Mouse (Mus musculus): ENCODE data around the gene Hspb7. TPM values are rescaled to one million over a fixed set of nuclear protein-coding genes. Genes with fewer than 3 reads are reported as not detected.
A peak's percentile ranks its signal among the peaks of the same experiment; 100 is the strongest.

Hspb7 gene
- total RNA-seq, 4 experiments from 2014 or later = 0.30 to 0.97 (median 0.73) TPM

DNA sequence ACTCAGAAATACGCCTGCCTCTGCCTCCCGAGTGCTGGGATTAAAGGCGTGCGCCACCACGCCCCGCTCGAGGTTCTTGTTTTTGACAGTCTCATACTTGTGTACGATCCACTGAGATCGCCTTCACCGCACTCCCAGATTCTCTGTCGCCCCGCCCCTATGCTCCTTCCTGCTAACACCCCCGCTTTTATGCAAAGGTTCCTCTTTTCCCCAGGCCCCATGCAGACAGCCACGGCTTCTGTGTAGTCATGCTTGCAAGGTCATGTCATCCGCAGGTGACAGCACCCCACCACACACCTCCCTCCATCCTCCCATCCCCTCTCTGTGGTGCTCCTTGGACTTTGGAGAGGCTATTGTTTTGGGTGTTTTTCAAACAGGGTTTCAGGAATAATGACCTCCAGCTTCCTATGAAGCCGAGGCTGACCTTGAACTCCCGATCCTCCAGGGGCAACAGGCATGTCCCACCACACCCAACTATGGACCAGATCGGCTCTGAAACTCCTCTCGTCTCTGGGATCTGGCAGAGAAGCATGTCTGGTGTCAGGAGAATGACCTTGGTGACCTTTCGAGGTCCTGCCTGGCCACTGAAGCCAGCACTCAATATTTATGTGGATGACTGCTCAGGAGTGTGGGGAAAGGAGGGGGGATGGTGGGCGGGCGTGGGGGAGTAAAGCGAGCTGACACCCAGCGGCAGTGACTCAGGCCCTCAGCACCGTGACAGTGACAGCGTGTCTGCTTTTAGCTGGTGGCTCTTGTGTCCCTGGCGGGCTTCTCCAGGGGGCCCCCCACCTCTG, 984 bp upstream of the Hspb7 start:
- DNase-seq (ENCODE audit: low spot score in 2 of 2) = peak in 1 of 2 experiments; percentile 46

GRCm38 (mm10) chr4:141420886-141421285, 307 bp downstream of the Hspb7 start:
- DNase-seq (ENCODE audit: low spot score in 2 of 2) = no peak

- DNase-seq (ENCODE audit: low spot score in 2 of 2) = no peak
These were observed 844 bp downstream of the Hspb7 start for GRCm38 (mm10) chr4:141421423-141421822.

DNA sequence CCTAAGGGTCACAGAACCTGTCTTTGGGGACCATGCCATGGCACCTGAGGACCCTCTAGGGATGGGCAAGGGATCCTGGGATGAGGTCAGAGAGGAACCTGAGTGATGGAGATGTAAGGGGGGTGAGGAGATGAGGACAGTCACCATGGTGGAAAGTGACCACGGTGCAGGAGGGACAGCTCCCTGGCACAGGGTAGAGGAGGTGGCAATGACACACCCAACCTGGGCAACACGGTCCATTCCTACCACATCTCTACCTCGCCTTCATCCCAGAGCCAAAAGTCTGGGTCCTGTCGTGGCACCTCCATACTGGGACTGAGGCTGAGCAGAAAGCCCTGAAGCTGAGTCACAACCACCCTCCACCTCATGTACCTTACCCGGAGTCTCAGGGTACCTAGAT, 2.3 kb downstream of the Hspb7 start:
- no peak for DNase-seq (ENCODE audit: low spot score in 2 of 2)

GRCm38 (mm10) chr4:141423288-141423687, 2.7 kb downstream of the Hspb7 start:
- DNase-seq (ENCODE audit: low spot score in 2 of 2) = no peak

DNA sequence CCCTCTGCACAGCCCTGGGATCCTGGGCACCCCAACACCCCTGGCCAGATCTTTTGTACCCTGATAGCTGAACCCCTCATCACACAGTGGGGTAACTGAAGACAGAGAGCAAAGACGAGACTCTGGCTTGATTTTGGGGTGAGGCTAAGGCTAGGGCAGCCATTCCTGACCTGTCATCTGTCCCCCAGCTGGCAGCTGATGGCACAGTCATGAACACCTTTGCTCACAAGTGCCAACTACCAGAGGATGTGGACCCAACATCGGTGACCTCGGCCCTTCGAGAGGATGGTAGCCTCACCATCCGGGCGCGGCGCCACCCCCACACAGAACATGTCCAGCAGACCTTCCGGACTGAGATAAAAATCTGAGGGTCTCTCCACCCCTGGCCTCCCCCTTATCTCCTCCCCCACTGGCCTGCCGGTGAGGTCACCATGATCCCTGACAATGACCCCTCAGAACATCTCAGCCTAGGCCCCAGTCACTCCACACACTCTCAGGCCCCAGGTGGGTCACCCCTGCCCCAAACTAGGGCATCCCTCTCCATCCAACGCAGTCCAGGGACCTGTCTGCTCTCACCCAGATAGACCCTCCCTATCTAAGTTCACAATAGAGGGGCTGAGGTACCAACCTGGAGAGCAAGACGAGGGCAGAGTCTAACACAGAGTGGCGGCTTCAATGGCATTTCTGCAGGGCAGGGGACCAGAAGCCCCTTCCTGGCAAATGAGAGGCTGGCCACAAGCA, 3.3 kb downstream of the Hspb7 start:
- DNase-seq (ENCODE audit: low spot score in 2 of 2) = no peak

DNA sequence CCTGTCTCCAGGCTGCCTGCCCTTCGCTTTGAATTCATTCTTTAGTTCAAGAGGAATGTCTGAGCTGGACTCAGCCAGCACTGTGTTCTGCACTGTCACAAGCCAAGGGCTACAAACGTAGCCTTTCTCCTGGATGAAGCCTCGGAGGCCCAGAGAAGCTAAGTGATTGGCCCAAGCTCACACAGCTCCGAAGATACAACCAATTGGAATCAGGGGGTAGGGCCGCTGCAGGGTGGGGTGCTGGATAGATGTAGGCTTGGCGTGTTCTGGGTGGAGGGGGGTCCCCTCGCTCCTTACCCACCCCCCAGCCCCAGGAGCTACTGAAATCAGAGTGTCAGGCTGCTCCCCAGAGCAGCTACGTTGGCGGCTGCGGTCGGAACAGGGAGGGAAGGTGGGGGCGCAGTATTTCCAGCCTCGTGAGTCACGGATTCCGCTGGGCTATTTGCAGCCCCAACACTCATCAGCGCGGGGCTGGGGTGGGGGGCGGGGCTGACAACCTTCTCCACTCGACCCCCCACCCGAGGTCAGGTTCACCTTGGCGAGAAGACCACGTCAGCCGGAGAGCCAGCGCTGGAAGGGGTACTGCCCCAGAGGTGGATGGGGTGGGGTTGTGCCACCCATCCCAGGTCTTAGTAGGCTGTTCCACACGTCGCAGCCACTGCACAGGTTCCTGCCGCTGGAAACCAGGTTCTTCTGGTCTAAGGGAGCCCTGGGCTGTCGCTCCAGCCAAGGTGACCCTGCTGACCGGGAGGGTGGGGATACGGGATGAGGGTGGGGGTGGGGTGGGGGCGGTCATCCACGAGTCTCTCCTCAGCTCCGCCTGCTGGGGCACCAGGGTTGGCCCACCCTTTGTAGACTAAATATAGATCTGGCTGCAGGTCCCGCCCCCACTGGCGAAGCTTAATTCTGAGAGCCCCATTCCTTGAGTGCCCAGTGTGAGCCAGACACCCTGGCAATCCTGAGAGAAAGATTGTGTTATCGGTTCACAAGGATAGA, 5.2 kb downstream of the Hspb7 start:
- peak; percentile 50 to 86 for DNase-seq (ENCODE audit: low spot score in 2 of 2)

DNA sequence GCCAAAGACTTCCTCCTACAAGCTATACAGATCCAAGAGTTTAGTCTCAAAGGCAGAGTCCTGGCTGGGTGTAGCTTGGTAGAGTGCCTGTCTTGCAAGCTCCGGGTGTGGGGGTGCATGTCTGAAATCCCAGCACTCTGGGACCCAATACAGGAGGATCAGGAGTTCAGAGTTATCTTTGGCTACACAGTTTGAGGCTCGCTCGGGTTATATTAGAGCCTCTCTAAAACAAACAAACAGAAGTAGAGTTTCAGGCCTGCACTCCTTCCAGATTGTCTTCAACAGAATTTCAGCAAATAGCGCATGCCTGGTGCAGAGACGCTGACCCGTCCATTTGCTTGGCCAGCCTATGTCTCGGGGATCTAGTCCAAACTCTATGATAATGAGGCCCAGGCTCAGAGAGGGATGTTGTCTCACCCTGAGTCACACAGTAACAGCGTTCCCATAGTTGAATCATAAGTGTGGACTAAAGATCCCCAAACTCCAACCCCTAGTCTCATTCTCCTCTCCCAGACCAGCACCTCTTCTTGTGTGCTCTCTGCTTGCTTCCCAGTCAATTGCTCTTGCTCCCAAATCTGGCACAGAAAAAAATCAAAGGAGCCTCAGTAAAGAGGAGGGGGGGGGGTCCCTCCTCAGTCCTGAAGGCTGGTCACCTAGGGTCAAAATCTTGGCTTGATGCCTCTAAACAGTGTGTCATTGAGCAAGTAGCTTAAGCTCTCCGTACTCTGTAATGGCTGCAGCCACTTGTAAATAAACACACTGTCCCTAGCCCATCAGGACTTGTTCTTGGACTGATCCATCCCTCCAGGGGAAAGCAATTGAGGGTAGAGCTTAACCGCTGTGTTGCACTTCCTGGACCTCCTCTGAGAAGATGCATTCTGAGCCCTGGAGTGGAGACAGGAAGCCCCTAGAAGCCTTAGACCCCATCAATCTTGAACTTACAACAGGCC, 6.5 kb downstream of the Hspb7 start:
- no peak for DNase-seq (ENCODE audit: low spot score in 2 of 2)

DNA sequence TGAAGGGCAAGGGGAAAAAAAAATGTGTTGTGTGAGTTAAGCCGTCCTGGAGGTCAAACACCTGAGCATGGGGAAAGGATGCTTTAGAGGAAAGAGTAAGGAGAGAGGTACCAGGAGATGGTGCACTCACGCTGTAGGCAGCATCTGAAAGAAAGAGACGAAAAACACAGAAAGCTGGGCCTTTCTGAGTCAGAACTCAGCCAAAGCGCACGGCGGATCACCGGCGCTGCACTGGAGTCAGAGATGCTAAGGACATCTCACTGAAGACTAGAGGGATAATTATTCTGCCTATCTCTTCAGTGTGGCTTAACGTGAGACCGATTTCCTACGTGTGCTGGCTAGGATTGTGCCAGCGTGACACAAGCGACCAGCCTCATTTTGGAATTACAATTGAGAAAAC, 7.3 kb downstream of the Hspb7 start:
- no peak for DNase-seq (ENCODE audit: low spot score in 2 of 2)

GRCm38 (mm10) chr4:141429381-141429780, 8.8 kb downstream of the Hspb7 start:
- DNase-seq (ENCODE audit: low spot score in 2 of 2) = no peak

DNA sequence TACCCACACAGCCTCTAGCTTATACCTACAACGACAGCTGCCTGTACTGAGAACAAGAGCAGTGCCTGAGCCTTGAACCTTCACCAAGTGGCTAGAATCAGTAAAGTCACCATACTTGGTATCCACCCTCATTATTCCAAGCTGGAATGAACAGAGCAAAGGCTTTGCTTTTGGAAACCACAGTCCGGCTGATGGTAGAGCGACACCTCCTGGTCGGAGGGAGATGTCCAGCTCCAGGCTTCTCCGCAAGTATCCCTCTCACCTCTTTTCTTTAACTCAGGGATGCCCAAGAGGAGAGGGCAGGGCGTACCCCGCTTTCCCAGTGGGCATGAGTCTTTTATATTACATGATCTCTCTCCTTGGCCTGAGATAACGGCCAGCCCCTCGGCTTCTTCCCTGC, 9.3 kb downstream of the Hspb7 start:
- DNase-seq (ENCODE audit: low spot score in 2 of 2) = no peak

GRCm38 (mm10) chr4:141430997-141431396, 10.4 kb downstream of the Hspb7 start:
- DNase-seq (ENCODE audit: low spot score in 2 of 2) = no peak

DNA sequence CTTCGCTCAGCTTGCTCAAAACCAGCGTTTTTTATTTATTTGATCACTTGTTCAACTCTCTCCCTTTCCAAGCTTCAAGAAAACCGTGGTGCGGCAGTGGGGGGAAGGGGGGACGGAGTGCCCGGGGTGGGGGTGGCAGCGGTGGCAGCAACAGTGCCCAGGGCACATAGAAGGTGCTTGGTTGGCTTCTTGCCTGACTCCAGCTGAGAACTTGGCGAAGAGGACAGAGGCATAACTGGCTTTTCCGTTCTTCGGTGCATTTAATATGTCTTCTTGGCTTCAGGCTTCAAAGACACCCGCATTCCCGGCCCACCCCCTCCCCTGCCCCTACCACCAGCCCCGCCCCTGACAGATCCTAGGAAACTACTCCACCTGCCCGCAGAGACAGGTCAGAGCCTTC, 12.1 kb downstream of the Hspb7 start:
- no peak for DNase-seq (ENCODE audit: low spot score in 2 of 2)

- DNase-seq (ENCODE audit: low spot score in 2 of 2) = no peak
These were observed 12.6 kb downstream of the Hspb7 start for GRCm38 (mm10) chr4:141433191-141433590.

DNA sequence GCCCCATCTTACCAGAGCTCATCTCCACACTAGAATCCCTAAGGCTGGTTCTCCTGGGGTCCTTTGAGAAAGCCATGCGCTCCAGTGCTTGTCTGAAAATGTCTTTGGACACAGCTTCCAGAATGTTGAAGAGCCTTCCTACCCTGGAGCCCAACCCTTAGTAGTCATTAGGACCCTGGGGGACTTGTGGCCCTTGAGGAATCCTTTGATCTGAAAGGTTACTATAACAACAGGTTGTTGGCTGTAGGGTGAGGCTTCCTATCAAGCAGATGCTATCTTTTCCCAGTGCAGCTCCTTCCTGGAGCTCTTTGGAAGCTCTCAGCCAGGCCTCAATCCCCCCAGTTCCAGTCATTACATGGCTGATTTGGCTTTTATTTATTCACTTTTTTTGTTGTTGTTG, 15.4 kb downstream of the Hspb7 start, which contains the start of gene Srarp:
Gene Srarp, minus strand, starts transcription at position 132 of the 400 bp plus-strand sequence.
- no peak for DNase-seq (ENCODE audit: low spot score in 2 of 2)

- no peak for DNase-seq (ENCODE audit: low spot score in 2 of 2)
These were observed 18.7 kb downstream of the Hspb7 start for GRCm38 (mm10) chr4:141439083-141439803.

- no peak for DNase-seq (ENCODE audit: low spot score in 2 of 2)
These were observed 20.3 kb downstream of the Hspb7 start for GRCm38 (mm10) chr4:141440877-141441276.

DNA sequence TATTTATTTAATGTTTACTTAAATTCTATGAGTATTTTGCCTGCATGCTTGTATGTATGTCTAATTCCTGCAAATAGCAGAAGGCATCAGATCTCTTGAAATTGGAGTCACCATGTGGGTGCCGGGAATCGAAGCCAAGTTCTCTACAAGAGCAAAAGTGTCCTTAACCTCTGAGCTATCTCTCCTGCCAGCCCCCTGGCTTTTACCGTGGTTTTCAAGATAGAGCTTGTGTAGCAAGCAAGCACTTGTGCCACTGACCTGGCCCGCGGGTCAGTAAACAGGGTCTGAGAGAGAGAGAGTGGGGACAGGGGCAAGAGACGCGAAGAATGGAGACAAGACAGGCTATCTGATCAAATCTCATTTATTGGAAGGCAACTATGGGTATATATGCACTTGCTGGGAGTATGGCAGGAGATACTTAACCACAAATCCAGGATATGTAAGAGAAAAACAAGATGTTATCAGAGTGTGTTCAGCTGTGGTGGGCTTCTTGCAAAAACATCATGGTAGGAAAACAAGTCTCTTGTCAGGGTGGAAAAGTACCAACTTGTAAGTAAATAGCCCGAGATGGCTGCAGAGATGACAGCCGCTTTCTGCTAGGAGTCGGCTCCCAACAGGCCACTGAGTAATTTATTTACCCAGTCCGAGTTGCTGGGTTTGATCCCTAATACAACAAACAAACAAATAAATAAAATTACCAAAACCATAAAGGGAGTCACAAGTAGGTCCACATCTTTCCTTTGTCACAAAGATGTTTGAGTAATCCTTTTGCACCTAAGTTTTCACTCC, 23.3 kb downstream of the Hspb7 start:
- no peak for DNase-seq (ENCODE audit: low spot score in 2 of 2)

Measured in left cerebral cortex, adult 8-10 months (tissue).